In the genomic region with DNA sequence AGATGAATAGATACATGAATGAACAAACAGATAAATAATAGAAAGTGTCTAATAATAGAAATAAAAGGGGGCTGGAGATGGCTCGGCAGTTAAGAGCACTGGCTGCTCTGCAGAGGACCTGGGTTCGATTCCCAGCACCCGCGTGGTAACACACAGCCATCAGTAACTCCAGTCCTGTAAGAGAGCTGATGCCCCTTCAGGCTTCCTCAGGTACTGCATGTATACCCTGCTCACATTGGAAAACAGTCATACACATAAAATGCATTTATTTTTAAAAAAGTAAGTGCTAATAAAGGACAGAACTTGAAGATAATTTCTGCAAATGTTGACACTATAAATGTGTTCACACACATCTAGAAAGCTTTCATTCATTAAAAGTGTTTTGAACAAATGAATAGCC, we compare ENCODE assay signal across 15 mouse cellular contexts. TPM values are rescaled to one million over a fixed set of nuclear protein-coding genes. Genes with fewer than 3 reads are reported as not detected.
A peak's percentile ranks its signal among the peaks of the same experiment; 100 is the strongest.
DNase-seq lines count a peak whose midpoint lies in the region; ATAC-seq and TF ChIP-seq lines count a peak whose summit lies in the region.
"Had no signal": no experiment of that assay in that cellular context is flagged by ENCODE, and none has a peak within 500 bp of the region (broad histone marks: within the 10 kb centered on the region; RNA-seq: fewer than 3 reads in every experiment).

No protein-coding gene starts in this region.

- H3K9ac ChIP-seq in kidney, postnatal 0 days (ENCODE audit: low read depth, low read length) = no peak overlapping the region
- no peak overlapping the region for H3K9ac ChIP-seq in kidney, embryonic 16.5 days (replicated peaks; ENCODE audit: low read length)
- no peak overlapping the region for H3K9ac ChIP-seq in hindbrain, embryonic 13.5 days
- H3K9ac ChIP-seq: heart, embryonic 15.5 days; hindbrain, embryonic 15.5 days had no signal

- no peak overlapping the region for H3K4me3 ChIP-seq in kidney, postnatal 0 days (replicated peaks; ENCODE audit: low read depth, low read length)
- no peak overlapping the region for H3K4me3 ChIP-seq in kidney, embryonic 16.5 days (ENCODE audit: low read length)
- H3K4me3 ChIP-seq in hindbrain, embryonic 13.5 days = no peak overlapping the region
- H3K4me3 ChIP-seq: heart, embryonic 15.5 days; hindbrain, embryonic 15.5 days; myocyte had no signal

- no peaks in the 10 kb centered on the region for H3K27me3 ChIP-seq in kidney, postnatal 0 days (ENCODE audit: insufficient read depth, low read length)
- H3K27me3 ChIP-seq in kidney, embryonic 16.5 days (ENCODE audit: insufficient read depth, low read length) = no peaks in the 10 kb centered on the region
- no peaks in the 10 kb centered on the region for H3K27me3 ChIP-seq in hindbrain, embryonic 13.5 days
- H3K27me3 ChIP-seq: heart, embryonic 15.5 days; hindbrain, embryonic 15.5 days had no signal

- H3K36me3 ChIP-seq in kidney, postnatal 0 days (ENCODE audit: insufficient read depth, low read length) = no peaks in the 10 kb centered on the region
- H3K36me3 ChIP-seq in kidney, embryonic 16.5 days (ENCODE audit: insufficient read depth, low read length) = no peaks in the 10 kb centered on the region
- H3K36me3 ChIP-seq in hindbrain, embryonic 13.5 days = no peaks in the 10 kb centered on the region
- H3K36me3 ChIP-seq: heart, embryonic 15.5 days; hindbrain, embryonic 15.5 days had no signal

- H3K27ac ChIP-seq in kidney, postnatal 0 days = no peak overlapping the region
- no peak overlapping the region for H3K27ac ChIP-seq in kidney, embryonic 16.5 days (ENCODE audit: low read length)
- no peak overlapping the region for H3K27ac ChIP-seq in hindbrain, embryonic 13.5 days
- H3K27ac ChIP-seq: heart, embryonic 15.5 days; hindbrain, embryonic 15.5 days had no signal

- no peak overlapping the region for H3K4me2 ChIP-seq in kidney, postnatal 0 days (ENCODE audit: low read length)
- H3K4me2 ChIP-seq in kidney, embryonic 16.5 days (replicated peaks; ENCODE audit: low read depth, low read length) = no peak overlapping the region
- no peak overlapping the region for H3K4me2 ChIP-seq in hindbrain, embryonic 13.5 days
- H3K4me2 ChIP-seq: heart, embryonic 15.5 days; hindbrain, embryonic 15.5 days had no signal

- no peak for DNase-seq in kidney, postnatal 0 days (ENCODE audit: low spot score)
- DNase-seq in thymus, postnatal 25 days = peak; percentile 20
- DNase-seq in thymus, postnatal 0 days (ENCODE audit: low spot score) = no peak
- peak; percentile 7 for DNase-seq in c-Kit-positive CD71-positive TER-119-positive erythroid progenitor cells, embryonic 14.5 days (ENCODE audit: low spot score)
- DNase-seq in cerebellum, postnatal 14 days = no peak
- DNase-seq: cerebellum, postnatal 36 days; gastrocnemius, postnatal 14 days; lung, adult 2 months; right cerebral cortex, postnatal 25 days had no signal

- no peaks in the 10 kb centered on the region for H3K4me1 ChIP-seq in kidney, postnatal 0 days (replicated peaks; ENCODE audit: insufficient read depth, low read length)
- no peaks in the 10 kb centered on the region for H3K4me1 ChIP-seq in kidney, embryonic 16.5 days (ENCODE audit: insufficient read depth, low read length)
- no peaks in the 10 kb centered on the region for H3K4me1 ChIP-seq in hindbrain, embryonic 13.5 days (replicated peaks)
- H3K4me1 ChIP-seq: heart, embryonic 15.5 days; hindbrain, embryonic 15.5 days had no signal

- 93% methylated on average over 4 of the region's 4 CpGs for WGBS in kidney, postnatal 0 days
- whole genome bisulfite sequencing in kidney, embryonic 16.5 days = 89% methylated on average over 4 of the region's 4 CpGs
- 85% methylated on average over 4 of the region's 4 CpGs for WGBS in hindbrain, embryonic 13.5 days

- TF ChIP-seq CTCF in kidney, postnatal 0 days (IDR thresholded peaks at IDR 0.05; ENCODE audit: low read depth) = peak; percentile 20; the same call in 1 of the 2 replicates

- no peaks in the 10 kb centered on the region for H3K9me3 ChIP-seq in kidney, postnatal 0 days (replicated peaks; ENCODE audit: low read length)
- H3K9me3 ChIP-seq in kidney, embryonic 16.5 days (ENCODE audit: low read length) = no peaks in the 10 kb centered on the region
- no peaks in the 10 kb centered on the region for H3K9me3 ChIP-seq in hindbrain, embryonic 13.5 days
- H3K9me3 ChIP-seq: heart, embryonic 15.5 days; hindbrain, embryonic 15.5 days had no signal

- ATAC-seq in kidney, postnatal 0 days (replicated peaks; ENCODE audit: low FRiP score, low read depth) = no peak
- no peak for ATAC-seq in kidney, embryonic 16.5 days (ENCODE audit: low FRiP score, low TSS enrichment)
- no peak for ATAC-seq in hindbrain, embryonic 13.5 days (ENCODE audit: low FRiP score)
- ATAC-seq: forebrain, embryonic 16.5 days had no signal

RNA-seq across cellular contexts. Expression of a gene that starts 54.9 kb away (rescaled TPM):
- 0.78 and 0.88 TPM in 2 replicates for polyA plus RNA-seq in kidney, postnatal 0 days (2015; fragmentation: Nextera tagmentation; extraction: Ambion mirVana)
- 0.99 and 1.3 TPM in 2 replicates for polyA plus RNA-seq in kidney, embryonic 16.5 days (2015; fragmentation: Nextera tagmentation; extraction: Ambion mirVana)
- 0.10 and 0.26 TPM in 2 replicates for polyA plus RNA-seq in thymus, postnatal 0 days (2015; fragmentation: Nextera tagmentation; extraction: Ambion mirVana)
- 1.6 and 2.1 TPM in 2 replicates for polyA plus RNA-seq in hindbrain, embryonic 13.5 days (2015; fragmentation: Nextera tagmentation; extraction: Ambion mirVana)

Comparison
In these comparisons a context has a peak if more than half of its experiments do, and no peak if none do; other contexts are left out.
1. DNase-seq: peak in thymus, postnatal 25 days (single experiment) and c-Kit-positive CD71-positive TER-119-positive erythroid progenitor cells, embryonic 14.5 days (single experiment); none in kidney, postnatal 0 days (single experiment), thymus, postnatal 0 days (single experiment) and cerebellum, postnatal 14 days (0 of 2).